Mouse (Mus musculus): ENCODE measurements around the gene Gucy2e. TPM values are rescaled to one million over a fixed set of nuclear protein-coding genes. Genes with fewer than 3 reads are reported as not detected.

Gucy2e gene
- total RNA-seq (2021), result 1 to 10 TPM; 1.0 to 1.1 TPM
- long read RNA-seq, experiment 1, result 0 reads
- long read RNA-seq, experiment 2, result 0 reads

DNA sequence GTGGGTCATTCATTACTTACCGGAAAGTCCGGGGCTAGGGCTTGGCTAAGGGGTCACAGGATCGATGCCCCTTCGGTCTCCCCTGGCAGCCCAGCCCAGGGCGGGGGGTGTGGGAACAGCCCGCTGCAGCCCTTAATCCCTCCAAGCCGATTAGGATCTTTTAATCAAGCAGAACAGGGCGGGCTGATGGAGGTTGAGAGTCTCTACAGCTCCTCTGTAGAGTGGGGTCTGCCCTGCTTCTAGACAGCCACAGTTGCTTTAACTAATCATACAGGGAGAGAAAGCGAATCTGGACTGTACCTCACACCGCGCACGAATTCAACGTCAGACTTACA, at the start of gene Gucy2e:
Gene Gucy2e, minus strand, starts transcription at position 111 of the 335 bp plus-strand sequence.
- no peak for DNase-seq (ENCODE audit: low spot score in 2 of 2)

DNA sequence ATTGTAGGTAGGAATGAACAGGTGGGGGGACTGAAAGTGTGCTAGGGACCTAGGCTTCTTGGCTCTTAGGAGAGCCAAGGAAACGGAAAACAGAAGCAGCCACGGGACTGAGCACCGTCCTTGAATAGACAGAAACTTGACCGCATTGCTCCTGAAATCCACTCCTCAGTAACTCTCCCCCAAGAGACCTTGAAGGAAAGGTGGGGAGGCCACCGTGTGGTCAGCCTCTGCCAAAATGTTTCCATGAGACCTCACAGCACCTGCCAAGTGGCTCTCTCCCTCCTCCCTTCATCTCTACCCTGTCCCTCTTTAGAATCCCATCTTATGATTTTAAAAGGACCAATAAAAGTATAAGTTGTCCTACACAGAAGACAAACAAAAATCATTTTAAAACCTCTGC, 40.4 kb upstream of the Gucy2e start:
- no peak for DNase-seq (ENCODE audit: low spot score in 2 of 2)

DNA sequence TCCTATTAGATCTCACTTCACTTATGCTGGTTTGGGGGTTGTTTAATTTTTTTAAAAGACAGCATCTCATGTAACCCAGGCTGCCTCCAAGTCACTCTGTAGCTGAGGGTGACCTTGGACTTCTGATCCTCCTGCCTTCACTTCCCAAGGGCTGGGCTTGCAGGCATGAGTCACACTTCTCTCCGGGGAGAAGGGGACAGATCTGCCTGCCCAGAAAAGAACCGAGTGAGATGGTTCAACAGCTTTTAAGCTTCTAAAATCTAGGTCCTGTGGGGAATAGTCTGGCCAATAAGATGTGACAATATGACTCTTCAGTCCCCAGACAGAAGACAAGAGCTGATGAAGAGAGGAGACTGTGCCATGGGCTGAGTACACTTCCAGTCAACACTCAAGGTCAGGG, 39.2 kb upstream of the Gucy2e start:
- DNase-seq (ENCODE audit: low spot score in 2 of 2), result no peak

DNA sequence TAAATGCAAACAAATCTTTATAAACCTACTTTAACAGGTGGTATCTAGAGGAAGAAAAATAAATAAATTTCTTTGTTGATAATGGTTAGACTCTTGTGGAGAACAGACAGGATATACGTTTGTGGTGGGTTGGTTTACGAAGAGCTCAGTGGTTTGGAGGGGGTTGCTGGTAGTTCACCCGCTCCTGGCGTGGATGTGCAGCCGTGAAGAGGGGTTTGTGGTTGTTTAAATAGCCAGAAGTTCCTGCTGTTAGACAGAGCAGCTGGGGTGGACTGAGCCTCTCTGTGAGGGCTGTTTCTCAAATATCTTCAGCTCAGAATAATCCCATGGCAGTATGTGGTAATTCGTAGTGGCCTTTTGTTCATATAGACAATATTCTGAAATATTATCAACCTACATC, 38.8 kb upstream of the Gucy2e start:
- DNase-seq (ENCODE audit: low spot score in 2 of 2), result no peak

DNA sequence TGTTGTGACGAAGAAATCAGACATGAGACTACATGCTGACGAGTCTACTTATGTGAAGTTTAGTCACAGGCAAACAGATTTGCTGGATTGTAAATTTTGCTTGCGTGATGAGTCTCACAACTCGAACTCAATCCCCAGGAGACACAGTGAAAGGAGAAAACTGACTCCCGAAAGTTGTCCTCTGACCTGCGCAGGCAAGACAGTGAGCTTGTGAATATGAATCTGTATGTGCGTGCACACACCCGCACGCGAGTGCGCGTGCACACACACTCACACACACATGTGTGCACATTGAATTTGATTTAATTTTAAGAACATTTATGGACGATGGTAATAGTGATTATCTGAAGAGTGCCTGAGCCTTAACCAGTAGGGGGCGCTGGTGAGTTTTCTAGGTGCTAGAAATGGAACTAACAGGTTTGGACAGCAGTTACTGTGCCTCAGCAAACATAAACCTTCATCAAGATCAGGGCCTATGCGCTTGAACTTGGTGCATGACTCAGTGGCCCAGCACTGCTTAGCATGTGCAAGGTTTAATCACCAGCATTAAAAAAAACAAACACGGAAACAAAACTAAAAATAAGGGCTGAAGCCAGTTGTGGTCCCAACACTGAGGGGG, 35.4 kb upstream of the Gucy2e start:
- DNase-seq (ENCODE audit: low spot score in 2 of 2), result peak; percentile 70 to 81

DNA sequence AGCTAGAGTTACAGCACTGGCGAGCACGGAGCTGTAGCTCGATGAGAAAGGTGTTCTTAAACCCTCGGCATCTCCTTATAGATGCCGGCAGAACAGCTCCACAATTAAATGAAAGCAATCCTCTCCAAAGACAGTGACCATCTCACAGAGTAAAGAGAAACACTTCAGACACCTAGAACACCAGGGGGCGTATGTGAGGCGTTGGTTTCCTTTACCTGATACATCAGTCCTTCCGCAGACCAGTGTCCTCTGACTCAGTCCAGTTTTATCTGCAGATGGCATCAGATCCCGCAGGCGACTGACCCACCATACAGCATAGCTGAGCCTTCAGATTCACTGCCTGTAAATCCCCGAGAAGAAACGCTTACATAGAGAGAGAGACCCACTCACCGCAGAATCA, 32.7 kb upstream of the Gucy2e start:
- peak; percentile 51 to 77 for DNase-seq (ENCODE audit: low spot score in 2 of 2)

DNA sequence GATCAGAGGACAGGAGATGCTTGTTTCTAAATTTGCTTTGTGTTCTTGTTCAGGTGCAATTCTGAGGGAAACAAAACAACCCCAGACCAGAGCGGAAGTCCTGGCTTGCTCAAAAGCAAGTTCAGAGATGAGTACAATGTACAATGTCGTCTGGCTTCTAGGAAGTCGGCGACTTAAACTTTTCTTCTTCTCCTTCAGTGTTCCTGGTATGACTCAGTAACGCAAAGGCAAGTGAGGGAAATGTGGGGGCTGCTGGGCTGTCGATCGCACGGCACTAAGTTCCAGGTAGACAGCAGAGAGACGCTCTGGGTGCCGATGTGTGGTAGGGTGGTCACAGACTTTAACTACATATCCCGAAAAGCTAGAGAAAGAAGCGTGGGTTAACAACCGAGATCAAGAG, 31.3 kb upstream of the Gucy2e start:
- DNase-seq (ENCODE audit: low spot score in 2 of 2), result no peak

DNA sequence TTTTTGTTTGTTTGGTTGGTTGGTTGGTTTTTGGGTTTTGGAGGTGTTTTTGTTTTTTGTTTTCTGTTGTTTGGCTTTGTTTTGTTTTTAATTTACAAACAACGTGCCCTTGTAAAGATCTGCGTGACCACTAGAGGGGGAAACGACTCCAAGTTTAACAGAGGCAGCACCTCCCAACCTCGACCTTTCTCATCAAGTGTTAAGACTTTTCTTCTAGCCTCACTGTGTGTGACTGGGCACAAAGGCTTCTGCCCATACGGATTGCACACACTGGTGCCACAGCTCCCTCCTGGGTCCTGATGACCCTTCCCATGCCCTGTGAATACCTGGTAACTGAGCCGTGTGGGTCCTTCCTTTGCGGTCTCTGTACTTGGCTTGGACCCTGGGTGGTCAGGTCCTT, 30.5 kb upstream of the Gucy2e start:
- DNase-seq (ENCODE audit: low spot score in 2 of 2), result no peak

DNA sequence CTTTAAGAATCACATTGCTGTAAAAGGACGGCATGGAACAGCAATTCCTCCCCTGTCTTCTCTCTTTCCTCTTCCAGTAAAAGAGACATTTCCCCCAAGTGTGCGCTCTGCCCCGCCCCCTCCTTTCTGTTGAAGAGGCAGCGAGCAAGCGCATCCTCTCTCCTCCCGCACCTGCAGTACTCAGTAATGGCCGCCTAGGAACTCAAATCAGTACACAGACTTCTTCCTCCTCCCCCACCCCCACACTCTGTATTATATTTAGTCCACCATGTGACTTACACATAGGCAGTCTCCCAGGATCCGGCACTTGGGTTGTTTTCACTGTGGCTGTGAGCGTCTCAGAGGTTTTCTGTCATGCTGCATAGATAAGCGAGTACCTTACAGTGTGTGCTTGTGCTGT, 29.4 kb upstream of the Gucy2e start:
- DNase-seq (ENCODE audit: low spot score in 2 of 2), result peak; percentile 56 to 77

DNA sequence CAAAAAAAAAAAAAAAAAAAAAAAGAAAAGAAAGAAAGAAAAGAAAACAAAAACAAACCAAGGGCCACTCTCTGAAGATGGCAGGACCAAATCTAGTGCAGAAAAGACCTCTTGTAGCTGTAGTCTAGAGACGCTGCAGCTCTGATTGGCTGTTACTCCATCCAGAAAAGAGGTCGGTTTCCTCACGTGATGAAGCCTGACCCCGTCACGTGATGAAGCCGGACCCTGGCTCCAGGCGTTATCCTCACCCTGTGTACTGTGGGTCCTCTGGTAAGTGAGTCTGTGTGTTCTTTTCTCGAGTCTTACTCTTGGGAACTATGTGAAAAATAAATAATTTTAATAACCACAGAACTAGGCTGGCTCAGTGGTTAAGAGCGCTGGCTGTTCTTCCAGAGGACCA, 28.6 kb upstream of the Gucy2e start:
- no peak for DNase-seq (ENCODE audit: low spot score in 2 of 2)

DNA sequence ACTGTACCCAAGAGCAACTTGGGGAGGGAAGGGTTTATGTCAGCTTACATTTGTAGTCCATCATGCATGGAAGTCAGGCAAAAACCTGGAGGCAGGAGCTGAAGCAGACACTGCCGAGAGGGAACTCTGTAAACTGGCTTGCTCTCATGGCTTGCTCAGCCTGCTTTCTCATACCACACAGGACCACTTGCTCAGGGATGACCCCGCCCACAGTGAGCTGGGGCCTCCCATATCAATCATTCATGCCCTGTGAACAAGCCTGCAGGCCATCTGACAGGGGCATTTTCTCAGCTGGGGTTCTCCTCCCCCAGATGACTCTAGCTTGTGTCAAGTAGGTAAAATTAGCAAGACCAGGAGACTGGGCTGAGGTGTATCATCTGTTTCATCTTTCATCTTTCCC, 27.4 kb upstream of the Gucy2e start:
- no peak for DNase-seq (ENCODE audit: low spot score in 2 of 2)

DNA sequence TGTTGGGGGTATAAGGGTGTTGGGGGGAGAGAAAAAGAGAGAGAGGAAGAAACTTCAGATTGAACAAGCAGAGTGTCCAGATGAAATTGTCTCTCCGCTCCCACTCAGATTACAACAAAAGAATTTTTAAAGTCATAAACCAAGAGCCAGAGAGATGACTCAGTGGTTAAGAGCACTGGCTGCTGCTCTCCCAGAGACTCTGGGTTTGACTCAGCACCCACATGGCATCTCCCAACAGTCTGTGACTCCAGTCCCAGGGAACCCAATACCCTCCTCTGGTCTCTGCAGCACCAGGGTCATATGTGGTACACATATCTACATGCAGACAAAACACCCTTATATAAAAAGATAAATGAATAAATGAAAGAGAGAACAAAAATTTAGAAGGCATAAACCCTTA, 23.3 kb upstream of the Gucy2e start:
- no peak for DNase-seq (ENCODE audit: low spot score in 2 of 2)

DNA sequence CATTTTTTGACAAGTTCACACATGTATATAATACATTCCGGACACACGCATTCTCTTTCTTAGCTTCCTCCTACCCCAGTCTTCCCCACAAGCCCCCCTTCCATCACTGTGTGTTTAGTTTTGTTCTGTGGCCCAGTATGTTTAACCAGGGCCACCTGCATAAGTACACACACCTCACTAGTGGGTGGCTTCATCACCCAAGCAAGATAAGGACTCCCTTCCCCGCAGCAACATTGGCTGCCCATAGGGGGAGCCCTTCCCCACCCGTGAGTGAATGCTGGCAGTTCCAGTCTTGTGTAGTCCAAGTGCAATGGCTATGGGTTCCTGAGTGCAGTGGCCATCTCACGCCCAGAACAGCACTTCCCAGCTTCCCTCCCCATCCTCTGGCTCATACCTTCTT, 21.5 kb upstream of the Gucy2e start:
- no peak for DNase-seq (ENCODE audit: low spot score in 2 of 2)

DNA sequence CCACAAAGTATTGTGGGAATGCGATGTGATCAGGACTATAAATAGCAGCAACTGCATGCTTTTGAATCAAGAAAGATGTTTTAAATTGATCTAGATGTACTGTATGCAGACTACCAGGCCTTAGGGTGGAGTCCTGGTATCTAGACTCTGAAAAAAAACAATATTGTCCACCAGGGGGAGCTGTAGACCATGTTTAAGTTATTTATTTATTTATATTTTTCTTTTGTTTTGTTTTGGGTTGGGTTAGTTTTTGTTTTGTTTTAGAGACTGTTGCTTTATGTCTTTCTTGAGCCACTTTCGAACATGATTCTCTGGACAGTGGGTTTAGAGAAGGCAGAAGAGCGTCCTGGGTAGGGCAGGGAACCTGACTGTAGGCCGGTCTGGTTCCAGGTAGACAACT, 21.0 kb upstream of the Gucy2e start:
- peak in 1 of 2 experiments; percentile 62 for DNase-seq (ENCODE audit: low spot score in 2 of 2)

DNA sequence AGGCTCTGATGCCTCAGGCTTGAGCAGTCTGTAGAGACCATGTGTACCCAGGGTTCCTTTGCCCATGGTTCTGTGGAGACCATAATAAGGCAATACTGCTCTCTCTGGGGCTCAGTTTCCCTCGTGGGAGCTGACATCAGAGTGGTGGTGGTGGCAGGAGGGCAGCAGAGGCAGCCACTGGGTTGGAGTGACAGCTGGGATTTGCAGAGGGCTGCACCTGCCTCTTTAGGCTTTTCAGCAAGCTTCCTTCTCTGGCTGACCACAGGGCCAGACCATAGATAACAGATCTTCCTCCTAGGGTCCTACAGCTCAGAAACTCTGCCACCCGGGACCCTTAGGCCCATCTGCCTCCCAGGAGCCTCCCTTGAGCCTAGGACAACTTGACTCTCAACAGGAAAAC, 20.2 kb upstream of the Gucy2e start:
- no peak for DNase-seq (ENCODE audit: low spot score in 2 of 2)

DNA sequence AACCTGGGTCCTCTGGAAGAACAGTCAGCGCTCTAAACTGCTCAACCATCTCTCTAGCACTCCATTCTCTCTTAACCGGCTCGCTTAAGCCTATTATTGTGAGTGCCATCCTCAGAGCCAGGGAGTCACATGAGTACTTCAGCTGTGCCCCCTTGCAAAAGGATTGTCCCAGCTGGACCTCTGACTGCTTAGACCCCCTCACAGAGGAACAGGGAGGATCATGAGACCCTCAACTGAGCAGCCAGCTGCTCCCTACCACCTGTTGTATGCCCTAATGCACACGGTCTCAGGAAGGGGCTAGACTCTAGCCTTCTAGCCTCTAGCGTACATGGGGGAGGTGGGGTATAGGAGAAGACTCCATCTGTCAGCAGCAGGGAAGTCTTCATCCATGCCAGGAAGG, 18.0 kb upstream of the Gucy2e start:
- no peak for DNase-seq (ENCODE audit: low spot score in 2 of 2)

DNA sequence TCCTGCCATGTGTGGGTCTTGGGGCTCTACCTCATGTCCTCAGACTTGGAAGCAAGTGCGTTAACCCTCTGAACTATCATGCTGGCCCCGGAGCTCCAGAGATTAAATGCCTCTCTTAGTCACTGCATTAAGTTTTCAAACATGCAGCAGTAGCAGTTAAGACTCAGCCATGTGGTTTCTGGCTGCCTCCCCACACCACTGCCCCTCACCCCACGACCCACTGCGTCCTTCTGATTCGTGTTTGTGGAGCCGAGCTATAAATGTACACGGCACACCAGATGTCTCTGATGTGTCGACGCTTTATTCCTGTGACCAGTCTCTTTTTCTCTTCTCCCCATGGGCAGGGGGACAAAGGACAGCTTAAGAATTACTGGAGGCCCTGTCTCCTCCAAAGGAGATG, 16.3 kb upstream of the Gucy2e start:
- DNase-seq (ENCODE audit: low spot score in 2 of 2), result no peak

DNA sequence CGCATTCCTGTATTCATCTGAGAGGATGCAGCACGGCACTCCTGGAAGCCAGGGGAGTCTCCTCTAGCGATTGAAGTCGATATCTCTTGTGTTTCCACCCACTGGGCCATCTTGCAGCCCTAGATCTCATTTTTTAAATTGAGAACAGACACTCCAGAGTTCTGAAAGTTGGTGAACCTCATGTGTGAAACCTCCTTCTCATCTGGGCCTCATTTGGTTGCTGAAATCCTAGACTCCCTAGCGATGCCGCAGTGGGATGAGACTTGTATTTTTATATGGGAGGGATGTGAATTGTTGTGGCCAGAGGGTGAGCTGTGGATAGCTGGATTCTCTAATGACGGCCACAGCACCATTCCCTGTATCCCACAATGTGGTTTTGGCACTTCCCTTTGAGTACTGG, 15.1 kb upstream of the Gucy2e start:
- DNase-seq (ENCODE audit: low spot score in 2 of 2), result no peak

DNA sequence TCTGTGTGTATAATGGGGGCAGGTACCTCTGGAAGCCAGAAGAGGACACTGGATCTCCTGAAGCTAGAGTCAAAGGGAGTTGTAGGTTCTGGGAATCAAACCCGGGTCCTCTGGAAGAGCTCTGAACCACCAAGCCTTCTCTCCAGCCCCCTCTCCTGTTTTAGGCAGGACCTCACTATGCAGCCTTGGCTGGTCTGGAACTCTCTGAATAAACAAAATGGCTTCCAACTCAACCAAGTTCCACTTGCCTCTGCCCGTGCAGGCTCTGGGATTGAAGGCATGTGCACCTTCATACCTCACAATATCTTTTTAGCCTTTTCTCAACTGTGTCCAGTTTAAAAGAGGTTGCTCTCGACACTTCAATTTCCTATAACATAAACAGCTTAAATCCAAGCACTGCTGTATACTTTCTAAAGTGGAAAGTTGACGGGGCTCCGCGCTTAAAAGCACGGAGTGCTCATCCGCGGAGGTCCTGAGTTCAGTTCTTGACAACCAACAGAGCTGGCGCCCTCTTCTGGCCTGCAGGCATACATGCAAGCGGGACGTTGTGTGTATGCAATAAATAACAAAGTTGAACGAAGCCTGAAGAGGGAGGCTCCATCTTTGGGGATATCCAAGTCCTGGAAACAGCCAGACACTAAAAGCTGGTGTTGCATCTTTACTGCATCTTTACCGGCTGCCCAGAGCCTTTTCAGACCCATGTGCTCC, 14.5 kb upstream of the Gucy2e start:
- no peak for DNase-seq (ENCODE audit: low spot score in 2 of 2)

DNA sequence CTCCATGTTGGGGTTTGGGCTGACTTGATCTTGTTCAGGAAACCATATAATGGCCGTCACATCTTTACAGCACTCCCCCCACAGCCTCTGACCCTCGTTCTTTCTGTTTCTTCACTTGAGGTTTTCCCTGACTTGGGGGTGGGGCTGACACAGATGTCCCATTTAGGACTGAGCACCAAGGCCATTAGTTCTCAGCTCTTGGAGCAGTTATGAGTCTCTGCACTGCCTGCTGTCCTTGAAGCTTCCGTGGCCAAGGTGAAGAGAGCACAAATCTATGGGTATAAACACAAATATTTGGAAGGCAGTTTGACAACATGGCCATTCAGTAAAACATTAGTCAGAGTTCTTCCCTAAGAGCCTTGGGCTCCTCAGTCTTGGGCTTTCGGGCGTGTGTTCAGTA, 13.3 kb upstream of the Gucy2e start:
- DNase-seq (ENCODE audit: low spot score in 2 of 2), result no peak

DNA sequence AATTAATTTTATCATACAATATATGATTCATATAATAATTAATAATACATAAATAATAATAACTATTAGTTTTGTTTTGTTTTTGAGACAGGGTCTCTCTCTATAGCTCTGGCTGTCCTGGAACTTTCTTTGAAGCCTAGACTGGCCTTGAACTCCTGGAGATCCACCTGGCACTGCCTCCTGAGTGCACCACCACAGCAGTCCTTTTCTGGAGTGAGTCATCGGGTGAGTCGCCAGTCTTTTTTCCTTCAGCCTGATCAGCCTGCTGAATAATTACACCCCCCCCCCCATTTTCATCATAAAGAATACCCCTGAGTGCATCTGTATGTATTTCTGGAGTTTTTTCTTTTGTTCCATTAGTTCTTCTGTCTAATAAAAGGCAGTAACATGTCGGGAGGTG, 12.3 kb upstream of the Gucy2e start:
- no peak for DNase-seq (ENCODE audit: low spot score in 2 of 2)

DNA sequence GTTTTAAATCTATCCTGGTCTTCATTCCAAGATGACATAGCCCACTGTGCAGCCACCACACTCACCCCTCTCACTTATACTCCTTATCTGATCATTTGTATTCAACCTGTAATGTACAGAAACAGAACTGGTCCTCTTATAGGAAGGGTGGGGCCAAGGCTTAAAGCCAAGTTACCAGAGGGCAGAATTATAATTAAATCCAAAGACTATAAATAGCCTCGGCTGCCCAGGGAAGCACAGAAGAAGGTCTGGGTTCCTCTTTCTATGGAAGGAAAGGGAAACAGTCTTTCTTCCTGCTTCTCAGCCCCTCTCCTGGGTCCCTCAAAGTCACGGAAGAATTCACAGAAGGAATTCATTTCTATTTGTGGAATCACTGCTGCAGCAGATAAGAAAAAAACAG, 8.8 kb upstream of the Gucy2e start:
- DNase-seq (ENCODE audit: low spot score in 2 of 2), result no peak

DNA sequence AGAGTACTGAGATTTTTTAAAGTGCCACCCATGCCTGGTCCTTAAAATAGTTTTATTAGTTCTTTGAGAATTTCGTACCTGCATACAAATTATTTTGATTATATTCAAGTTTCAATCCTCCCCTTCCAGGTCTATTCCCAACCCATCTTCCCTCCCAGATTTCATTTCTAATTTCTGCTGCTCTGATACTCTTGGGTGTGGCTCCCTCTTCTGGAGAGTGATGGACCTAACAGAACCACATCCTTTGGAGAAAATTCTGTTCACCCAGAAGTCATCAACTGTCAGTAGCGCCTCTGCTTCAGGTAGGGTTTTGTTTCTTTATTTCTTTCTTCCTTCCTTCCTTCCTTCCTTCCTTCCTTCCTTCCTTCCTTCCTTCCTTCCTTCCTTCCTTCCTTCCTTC, 8.1 kb upstream of the Gucy2e start:
- peak; percentile 21 to 71 for DNase-seq (ENCODE audit: low spot score in 2 of 2)
